Mouse (Mus musculus) liver, embryonic 13.5 days (tissue): ENCODE data around the gene Fmo6. TPM values are rescaled to one million over a fixed set of nuclear protein-coding genes. Genes with fewer than 3 reads are reported as not detected.

Experiments used
- ATAC-seq: fragments of 200-750 bp; cut with Nextera tagmentation; 2 replicates; pipeline ENCODE4 v1.8.0; 2017; ENCODE audit warnings: low read depth, mild to moderate bottlenecking, moderate number of reproducible peaks, moderate library complexity
- DNase-seq: peaks from one replicate; pipeline ENCODE4 v3.0.0; 2022
- H3K27ac ChIP-seq: fragments of 300-500 bp; sonication (generic); 2 replicates; pipeline ENCODE4 v1.5.1; 2015; ENCODE audit warnings: moderate library complexity, mild to moderate bottlenecking, inconsistent platforms
- H3K27me3 ChIP-seq: fragments of 300-500 bp; sonication (generic); 2 replicates; pipeline ENCODE4 v1.6.1; 2015; ENCODE audit warnings: mild to moderate bottlenecking, inconsistent platforms
- H3K36me3 ChIP-seq: fragments of 300-500 bp; sonication (generic); 2 replicates; pipeline ENCODE4 v1.6.1; 2015; ENCODE audit warnings: mild to moderate bottlenecking, inconsistent platforms
- H3K4me1 ChIP-seq: fragments of 300-500 bp; sonication (generic); replicated peaks from 2 replicates; pipeline ENCODE4 v1.6.1; 2015; ENCODE audit warnings: inconsistent platforms
- H3K4me2 ChIP-seq: fragments of 300-500 bp; sonication (generic); 2 replicates; pipeline ENCODE4 v1.6.1; 2015; ENCODE audit warnings: inconsistent platforms, mild to moderate bottlenecking, moderate library complexity
- H3K4me3 ChIP-seq: fragments of 300-500 bp; sonication (generic); replicated peaks from 2 replicates; pipeline ENCODE4 v1.5.1; 2015; ENCODE audit warnings: mild to moderate bottlenecking, inconsistent platforms
- H3K9ac ChIP-seq: fragments of 300-500 bp; sonication (generic); 2 replicates; pipeline ENCODE4 v1.6.1; 2015; ENCODE audit warnings: mild to moderate bottlenecking, inconsistent platforms
- H3K9me3 ChIP-seq: fragments of 300-500 bp; sonication (generic); replicated peaks from 2 replicates; pipeline ENCODE4 v1.6.1; 2016; ENCODE audit warnings: inconsistent platforms
- WGBS: fragments of 180-500 bp; shearing (Covaris S2); methylation state at CpG from one replicate; pipeline ENCODE4 v1.1.7; 2015; ENCODE audit not compliant: insufficient replicate concordance; 5-methylcytosine and 5-hydroxymethylcytosine counted together
- polyA plus RNA-seq: library from polyadenylated mRNA; unstranded; fragments of >200 nt; fragmentation: Nextera tagmentation; extraction: Ambion mirVana; gene quantifications from 2 replicates; pipeline ENCODE4 v1.2.1, GENCODE M21; 2015

The Fmo6 gene
- polyA plus RNA-seq, 1 experiment from 2014 or later = not detected

GRCm38 (mm10) chr1:162875091-162875490, 62.2 kb downstream of the Fmo6 start:
- no peaks in the 10 kb centered on the region for H3K27me3 ChIP-seq
- H3K9ac ChIP-seq = no peak overlapping the region
- H3K4me1 ChIP-seq = peaks cover 12% of the 10 kb centered on the region
- no peak overlapping the region for H3K4me2 ChIP-seq
- DNase-seq (no peak), ATAC-seq (peak; percentile 25; the same call in 1 of the 2 replicates)
- no peaks in the 10 kb centered on the region for H3K36me3 ChIP-seq
- H3K4me3 ChIP-seq = no peak overlapping the region
- no peaks in the 10 kb centered on the region for H3K9me3 ChIP-seq
- no peak overlapping the region for H3K27ac ChIP-seq
- WGBS = 29% methylated on average over 3 of the region's 3 CpGs

- Histone ChIP-seq H3K4me3 (no peak overlapping the region), H3K4me1 (peaks cover 12% of the 10 kb centered on the region), H3K27ac (no peak overlapping the region), H3K9ac (no peak overlapping the region), H3K4me2 (no peak overlapping the region), H3K9me3 (no peaks in the 10 kb centered on the region), H3K27me3 (no peaks in the 10 kb centered on the region), H3K36me3 (no peaks in the 10 kb centered on the region)
- ATAC-seq (peak; percentile 28; the same call in 1 of the 2 replicates), DNase-seq (no peak)
- WGBS = 38% methylated on average over 9 of the region's 9 CpGs
Measured at GRCm38 (mm10) chr1:162871701-162872311, 65.5 kb downstream of the Fmo6 start.

- 58% methylated on average over 7 of the region's 7 CpGs for WGBS
- H3K4me1 ChIP-seq = peaks cover 18% of the 10 kb centered on the region
- no peak for DNase-seq
- no peak overlapping the region for H3K9ac ChIP-seq
- H3K27ac ChIP-seq = no peak overlapping the region
- no peaks in the 10 kb centered on the region for H3K36me3 ChIP-seq
- H3K27me3 ChIP-seq = no peaks in the 10 kb centered on the region
- H3K4me2 ChIP-seq = no peak overlapping the region
- no peak overlapping the region for H3K4me3 ChIP-seq
- ATAC-seq = no peak
- H3K9me3 ChIP-seq = no peaks in the 10 kb centered on the region
Measured at GRCm38 (mm10) chr1:162870978-162871377, 66.3 kb downstream of the Fmo6 start.

- H3K9ac ChIP-seq = no peak overlapping the region
- no peak overlapping the region for H3K27ac ChIP-seq
- no peaks in the 10 kb centered on the region for H3K36me3 ChIP-seq
- H3K4me1 ChIP-seq = peaks cover 33% of the 10 kb centered on the region
- no peak overlapping the region for H3K4me2 ChIP-seq
- DNase-seq (no peak), ATAC-seq (no peak)
- H3K4me3 ChIP-seq = no peak overlapping the region
- no peaks in the 10 kb centered on the region for H3K9me3 ChIP-seq
- 63% methylated on average over 4 of the region's 4 CpGs for WGBS
- no peaks in the 10 kb centered on the region for H3K27me3 ChIP-seq
Measured at GRCm38 (mm10) chr1:162867396-162867795, 69.9 kb downstream of the Fmo6 start.

Other genes starting within 250 kb of the Fmo6 start
- 52.3 and 54.8 TPM in 2 replicates for gene Prrc2c, start 197.0 kb downstream of the Fmo6 start, polyA plus RNA-seq
- 1.6 TPM in 2 replicates for gene Fmo4, start 123.5 kb downstream of the Fmo6 start, polyA plus RNA-seq
- 7.4 and 7.8 TPM in 2 replicates for gene Fmo1, start 70.9 kb downstream of the Fmo6 start, polyA plus RNA-seq
- 0.08 and 0.29 TPM in 2 replicates for gene Fmo2, start 38.8 kb downstream of the Fmo6 start, polyA plus RNA-seq
- gene Fmo3, start 47.0 kb upstream of the Fmo6 start, polyA plus RNA-seq = not detected in 2 replicates
- not detected in 2 replicates for gene Mroh9, start 148.2 kb upstream of the Fmo6 start, polyA plus RNA-seq